Mouse (Mus musculus) ES-Bruce4 (cell line): ENCODE results near the gene Rhot2. TPM values are rescaled to one million over a fixed set of nuclear protein-coding genes. Genes with fewer than 3 reads are reported as not detected.

Experiments used
- H3K27ac ChIP-seq: 2 replicates; pipeline ENCODE4 v1.5.1; 2012; ENCODE audit warnings: low read length, inconsistent platforms; ENCODE audit not compliant: insufficient read depth
- H3K27me3 ChIP-seq: 2 replicates; pipeline ENCODE4 v1.6.1; 2012; ENCODE audit warnings: mild to moderate bottlenecking, low read length, inconsistent platforms; ENCODE audit not compliant: control insufficient read depth, poor library complexity, insufficient read depth, severe bottlenecking
- H3K36me3 ChIP-seq: 2 replicates; pipeline ENCODE4 v1.6.1; 2012; ENCODE audit warnings: inconsistent platforms, mild to moderate bottlenecking, low read length, moderate library complexity; ENCODE audit not compliant: control insufficient read depth, poor library complexity, insufficient read depth, severe bottlenecking
- H3K4me1 ChIP-seq: one replicate; pipeline ENCODE4 v1.8.1; 2011; ENCODE audit warnings: low read length; ENCODE audit not compliant: control insufficient read depth, insufficient read depth
- H3K4me3 ChIP-seq: 2 replicates; pipeline ENCODE4 v1.5.1; 2011; ENCODE audit warnings: low read depth, mild to moderate bottlenecking, low read length
- H3K9ac ChIP-seq: 2 replicates; pipeline ENCODE4 v1.6.1; 2012; ENCODE audit warnings: low read depth, mild to moderate bottlenecking, inconsistent platforms; ENCODE audit not compliant: poor library complexity, severe bottlenecking
- H3K9me3 ChIP-seq: replicated peaks from 2 replicates; pipeline ENCODE4 v1.6.1; 2012; ENCODE audit warnings: mild to moderate bottlenecking, low read length, inconsistent platforms; ENCODE audit not compliant: control insufficient read depth, poor library complexity, insufficient read depth, severe bottlenecking
- CTCF ChIP-seq: IDR thresholded peaks from one replicate; pipeline ENCODE4 v1.8.1; 2011; ENCODE audit warnings: low read depth, low read length
- EP300 ChIP-seq: IDR thresholded peaks from 2 replicates; pipeline ENCODE4 v1.6.1; 2011; ENCODE audit warnings: low read depth, low read length; ENCODE audit not compliant: insufficient read depth
- POLR2A ChIP-seq: IDR thresholded peaks from one replicate; pipeline ENCODE4 v1.8.1; 2011; ENCODE audit warnings: low read length; ENCODE audit not compliant: insufficient read depth
- polyA plus RNA-seq: library from polyadenylated mRNA; stranded (reverse); fragments of >200 nt; gene quantifications from 2 replicates; pipeline ENCODE4 v1.2.4, GENCODE M21; 2011; ENCODE audit warnings: low read depth; ENCODE audit not compliant: missing spikeins, insufficient read depth, insufficient read length

Gene Rhot2
- 23.6 and 29.8 TPM in 2 replicates for polyA plus RNA-seq

- H3K4me1 ChIP-seq = no peaks in the 10 kb centered on the region
- no peaks in the 10 kb centered on the region for H3K27me3 ChIP-seq
- H3K4me3 ChIP-seq = peak within 1 kb of the TSS; percentile 84
- no peak for TF ChIP-seq POLR2A
- TF ChIP-seq CTCF = no peak
- no peak for TF ChIP-seq EP300
- H3K9me3 ChIP-seq = no peaks in the 10 kb centered on the region
- H3K9ac ChIP-seq = peak within 1 kb of the TSS; percentile 88
- peaks cover 17% of the 10 kb centered on the region for H3K36me3 ChIP-seq
- H3K27ac ChIP-seq = no peak within 1 kb of the TSS
These were observed at the start of gene Rhot2 for GRCm38 (mm10) chr17:25844396-25844901. Rhot2 (minus strand) TSS chr17:25844851.

GRCm38 (mm10) chr17:25893975-25894617 lies 49.4 kb upstream of the Rhot2 start:
- no peaks in the 10 kb centered on the region for H3K27me3 ChIP-seq
- H3K27ac ChIP-seq = no peak overlapping the region
- H3K9ac ChIP-seq = no peak overlapping the region

GRCm38 (mm10) chr17:25888837-25889236 lies 44.2 kb upstream of the Rhot2 start:
- Histone ChIP-seq H3K9me3 (no peaks in the 10 kb centered on the region), H3K36me3 (peaks cover 8% of the 10 kb centered on the region), H3K27me3 (no peaks in the 10 kb centered on the region), H3K4me3 (no peak overlapping the region), H3K9ac (no peak overlapping the region), H3K27ac (no peak overlapping the region), H3K4me1 (no peaks in the 10 kb centered on the region)
- no peak for TF ChIP-seq POLR2A
- no peak for TF ChIP-seq CTCF
- no peak for TF ChIP-seq EP300

More at GRCm38 (mm10) chr17:25893975-25894617, 49.4 kb upstream of the Rhot2 start:
- no peak overlapping the region for H3K4me3 ChIP-seq
- H3K4me1 ChIP-seq = peaks cover 1% of the 10 kb centered on the region
- no peaks in the 10 kb centered on the region for H3K9me3 ChIP-seq
- H3K36me3 ChIP-seq = peaks cover 3% of the 10 kb centered on the region; the same call in 1 of the 2 replicates
- peak; percentile 99 for TF ChIP-seq CTCF
- TF ChIP-seq EP300 = 0 out of 2 replicates have a peak, but pooled peaks have one; percentile 47
- TF ChIP-seq POLR2A = no peak

GRCm38 (mm10) chr17:25887467-25887866 lies 42.8 kb upstream of the Rhot2 start:
- no peak overlapping the region for H3K27ac ChIP-seq
- no peaks in the 10 kb centered on the region for H3K27me3 ChIP-seq
- H3K9me3 ChIP-seq = no peaks in the 10 kb centered on the region
- no peak overlapping the region for H3K4me3 ChIP-seq
- TF ChIP-seq CTCF = no peak
- no peak for TF ChIP-seq POLR2A
- no peak for TF ChIP-seq EP300
- peaks cover 8% of the 10 kb centered on the region for H3K36me3 ChIP-seq
- H3K9ac ChIP-seq = no peak overlapping the region
- no peaks in the 10 kb centered on the region for H3K4me1 ChIP-seq

- no peak for TF ChIP-seq EP300
- no peak for TF ChIP-seq CTCF
- no peak for TF ChIP-seq POLR2A
- Histone ChIP-seq H3K27ac (no peak overlapping the region), H3K36me3 (peaks cover 8% of the 10 kb centered on the region)
These were observed 42.2 kb upstream of the Rhot2 start for GRCm38 (mm10) chr17:25886806-25887205.

GRCm38 (mm10) chr17:25885636-25886035 lies 41.0 kb upstream of the Rhot2 start:
- Histone ChIP-seq H3K36me3 (peaks cover 8% of the 10 kb centered on the region), H3K4me1 (peaks cover 7% of the 10 kb centered on the region), H3K9me3 (no peaks in the 10 kb centered on the region), H3K27ac (no peak overlapping the region), H3K27me3 (no peaks in the 10 kb centered on the region), H3K4me3 (no peak overlapping the region), H3K9ac (no peak overlapping the region)
- TF ChIP-seq CTCF = peak; percentile 46
- no peak for TF ChIP-seq POLR2A
- no peak for TF ChIP-seq EP300

More at GRCm38 (mm10) chr17:25886806-25887205, 42.2 kb upstream of the Rhot2 start:
- no peaks in the 10 kb centered on the region for H3K9me3 ChIP-seq
- H3K4me1 ChIP-seq = peaks cover under 1% of the 10 kb centered on the region
- H3K4me3 ChIP-seq = no peak overlapping the region
- no peaks in the 10 kb centered on the region for H3K27me3 ChIP-seq
- no peak overlapping the region for H3K9ac ChIP-seq
